Mouse (Mus musculus) hindbrain, embryonic 16.5 days (tissue): Measurements from ENCODE around the gene Bhmt. TPM values are rescaled to one million over a fixed set of nuclear protein-coding genes. Genes with fewer than 3 reads are reported as not detected.

ENCODE experiments used
- ATAC-seq: fragments of 200-750 bp; cut with Nextera tagmentation; 2 replicates; pipeline ENCODE4 v1.8.0; 2017; ENCODE audit warnings: moderate TSS enrichment, moderate library complexity
- H3K27ac ChIP-seq: fragments of 300-500 bp; sonication (generic); 2 replicates; pipeline ENCODE4 v1.5.1; 2014; ENCODE audit warnings: low read depth, mild to moderate bottlenecking, control low read depth, low read length, moderate library complexity
- H3K27me3 ChIP-seq: fragments of 300-500 bp; sonication (generic); replicated peaks from 2 replicates; pipeline ENCODE4 v1.6.1; 2014; ENCODE audit warnings: low read length; ENCODE audit not compliant: control insufficient read depth, insufficient read depth
- H3K36me3 ChIP-seq: fragments of 300-500 bp; sonication (generic); 2 replicates; pipeline ENCODE4 v1.6.1; 2014; ENCODE audit warnings: mild to moderate bottlenecking, low read length, moderate library complexity, mixed read lengths; ENCODE audit not compliant: control insufficient read depth, insufficient read depth
- H3K4me1 ChIP-seq: fragments of 300-500 bp; sonication (generic); 2 replicates; pipeline ENCODE4 v1.6.1; 2014; ENCODE audit warnings: low read depth, low read length; ENCODE audit not compliant: control insufficient read depth, insufficient read depth
- H3K4me2 ChIP-seq: fragments of 300-500 bp; sonication (generic); 2 replicates; pipeline ENCODE4 v1.6.1; 2014; ENCODE audit warnings: mild to moderate bottlenecking, low read length, control low read depth, moderate library complexity
- H3K4me3 ChIP-seq: fragments of 300-500 bp; sonication (generic); 2 replicates; pipeline ENCODE4 v1.5.1; 2014; ENCODE audit warnings: mild to moderate bottlenecking, low read length, control low read depth, moderate library complexity
- H3K9ac ChIP-seq: fragments of 300-500 bp; sonication (generic); 2 replicates; pipeline ENCODE4 v1.6.1; 2014; ENCODE audit warnings: low read depth, mild to moderate bottlenecking, control low read depth, low read length, moderate library complexity
- H3K9me3 ChIP-seq: fragments of 300-500 bp; sonication (generic); 2 replicates; pipeline ENCODE4 v1.6.1; 2014; ENCODE audit warnings: mild to moderate bottlenecking, low read length, moderate library complexity; ENCODE audit not compliant: control insufficient read depth
- WGBS: fragments of 180-500 bp; shearing (Covaris S2); extraction: QIAGEN DNeasy Blood & Tissue Kit; methylation state at CpG from one replicate; pipeline ENCODE4 v1.1.7; 2014; 5-methylcytosine and 5-hydroxymethylcytosine counted together
- polyA plus RNA-seq: library from polyadenylated mRNA; unstranded; fragments of >200 nt; fragmentation: Nextera tagmentation; extraction: Ambion mirVana; gene quantifications from 2 replicates; pipeline ENCODE4 v1.2.1, GENCODE M21; 2015

Gene Bhmt
- polyA plus RNA-seq, 1 experiment from 2014 or later, result 0.68 TPM

- no peak for ATAC-seq
- Histone ChIP-seq H3K9ac (no peak overlapping the region), H3K27me3 (no peaks in the 10 kb centered on the region), H3K4me2 (no peak overlapping the region), H3K4me1 (no peaks in the 10 kb centered on the region), H3K9me3 (no peaks in the 10 kb centered on the region), H3K27ac (no peak overlapping the region), H3K4me3 (no peak overlapping the region), H3K36me3 (no peaks in the 10 kb centered on the region)
- WGBS, result 83% methylated on average over 5 of the region's 5 CpGs
These were observed 57.3 kb downstream of the Bhmt start for GRCm38 (mm10) chr13:93580431-93580830.

GRCm38 (mm10) chr13:93569676-93570075, 68.1 kb downstream of the Bhmt start:
- ATAC-seq, result no peak
- WGBS, result 75% methylated on average over 4 of the region's 4 CpGs

More at GRCm38 (mm10) chr13:93569676-93570075, 68.1 kb downstream of the Bhmt start:
- Histone ChIP-seq H3K4me2 (no peak overlapping the region), H3K36me3 (no peaks in the 10 kb centered on the region), H3K4me3 (no peak overlapping the region), H3K9ac (no peak overlapping the region), H3K27ac (no peak overlapping the region), H3K4me1 (no peaks in the 10 kb centered on the region), H3K9me3 (no peaks in the 10 kb centered on the region), H3K27me3 (no peaks in the 10 kb centered on the region)

Other genes starting within 250 kb of the Bhmt start
- gene Jmy, start 138.2 kb downstream of the Bhmt start, polyA plus RNA-seq, result 3.3 and 3.6 TPM in 2 replicates
- gene Bhmt2, start 36.3 kb upstream of the Bhmt start, polyA plus RNA-seq, result 0.07 and 0.11 TPM in 2 replicates
- 0.24 and 0.42 TPM in 2 replicates for gene Dmgdh, start 36.5 kb upstream of the Bhmt start, polyA plus RNA-seq
- gene Arsb, start 133.7 kb upstream of the Bhmt start, polyA plus RNA-seq, result 12.1 and 14.1 TPM in 2 replicates